Mouse (Mus musculus): ENCODE measurements around the gene Ufc1. TPM values are rescaled to one million over a fixed set of nuclear protein-coding genes. Genes with fewer than 3 reads are reported as not detected.

The Ufc1 gene
- polyA plus RNA-seq, 1 experiment from 2014 or later: 118 TPM

GRCm38 (mm10) chr1:171270573-171270900, 24.3 kb downstream of the Ufc1 start:
- ATAC-seq (ENCODE audit: insufficient number of reproducible peaks, insufficient read depth, low FRiP score, low read depth): peak; percentile 87
- peaks cover 24% of the 10 kb centered on the region for H3K36me3 ChIP-seq (ENCODE audit: control insufficient read depth, insufficient read depth, low read length)
- WGBS: under 1% methylated on average over 19 of the region's 19 CpGs

GRCm38 (mm10) chr1:171269848-171270572, 24.8 kb downstream of the Ufc1 start, which contains the start of gene B4galt3:
Gene B4galt3 (plus strand): TSS chr1:171270328.
- Histone ChIP-seq H3K36me3 (ENCODE audit: control insufficient read depth, insufficient read depth, low read length) (peaks cover 19% of the 10 kb centered on the region), H3K4me3 (ENCODE audit: low read depth, low read length) (peak within 1 kb of the TSS; percentile 70), H3K27ac (ENCODE audit: low read length) (peak within 1 kb of the TSS; percentile 74; the same call in 1 of the 2 replicates), H3K27me3 (ENCODE audit: control insufficient read depth, insufficient read depth, low read length) (no peaks in the 10 kb centered on the region), H3K9ac (replicated peaks; ENCODE audit: low read depth, low read length) (peak within 1 kb of the TSS; percentile 66), H3K4me1 (ENCODE audit: control insufficient read depth, insufficient read depth, low read length) (peaks cover 12% of the 10 kb centered on the region), H3K4me2 (replicated peaks; ENCODE audit: low read depth, low read length) (peak within 1 kb of the TSS; percentile 85), H3K9me3 (ENCODE audit: control insufficient read depth, low read depth, low read length) (no peaks in the 10 kb centered on the region)
- 3% methylated on average over 36 of the region's 36 CpGs for WGBS
- ATAC-seq (ENCODE audit: insufficient number of reproducible peaks, insufficient read depth, low FRiP score, low read depth): peak; percentile 93

More at GRCm38 (mm10) chr1:171270573-171270900, 24.3 kb downstream of the Ufc1 start:
- Histone ChIP-seq H3K4me2 (replicated peaks; ENCODE audit: low read depth, low read length) (peak overlapping the region; percentile 85), H3K27me3 (ENCODE audit: control insufficient read depth, insufficient read depth, low read length) (no peaks in the 10 kb centered on the region), H3K9me3 (ENCODE audit: control insufficient read depth, low read depth, low read length) (no peaks in the 10 kb centered on the region), H3K9ac (replicated peaks; ENCODE audit: low read depth, low read length) (peak overlapping the region; percentile 66), H3K27ac (ENCODE audit: low read length) (peak overlapping the region; percentile 74; the same call in 1 of the 2 replicates), H3K4me1 (ENCODE audit: control insufficient read depth, insufficient read depth, low read length) (peaks cover 12% of the 10 kb centered on the region), H3K4me3 (ENCODE audit: low read depth, low read length) (peak overlapping the region; percentile 70)

- Histone ChIP-seq H3K4me1 (ENCODE audit: control insufficient read depth, insufficient read depth, low read length) (peaks cover 12% of the 10 kb centered on the region), H3K36me3 (ENCODE audit: control insufficient read depth, insufficient read depth, low read length) (peaks cover 3% of the 10 kb centered on the region; the same call in 1 of the 2 replicates), H3K9ac (replicated peaks; ENCODE audit: low read depth, low read length) (no peak overlapping the region), H3K9me3 (ENCODE audit: control insufficient read depth, low read depth, low read length) (no peaks in the 10 kb centered on the region), H3K4me3 (ENCODE audit: low read depth, low read length) (no peak overlapping the region), H3K27ac (ENCODE audit: low read length) (no peak overlapping the region), H3K27me3 (ENCODE audit: control insufficient read depth, insufficient read depth, low read length) (no peaks in the 10 kb centered on the region), H3K4me2 (replicated peaks; ENCODE audit: low read depth, low read length) (no peak overlapping the region)
- no peak for ATAC-seq (ENCODE audit: insufficient number of reproducible peaks, insufficient read depth, low FRiP score, low read depth)
- WGBS: 63% methylated on average over 1 of the region's 1 CpGs
Measured at GRCm38 (mm10) chr1:171268341-171268740, 26.5 kb downstream of the Ufc1 start.

GRCm38 (mm10) chr1:171265971-171266744, 28.7 kb downstream of the Ufc1 start:
- Histone ChIP-seq H3K4me2 (replicated peaks; ENCODE audit: low read depth, low read length) (no peak overlapping the region), H3K27me3 (ENCODE audit: control insufficient read depth, insufficient read depth, low read length) (no peaks in the 10 kb centered on the region), H3K4me1 (ENCODE audit: control insufficient read depth, insufficient read depth, low read length) (peaks cover 12% of the 10 kb centered on the region), H3K9ac (replicated peaks; ENCODE audit: low read depth, low read length) (no peak overlapping the region), H3K4me3 (ENCODE audit: low read depth, low read length) (no peak overlapping the region), H3K36me3 (ENCODE audit: control insufficient read depth, insufficient read depth, low read length) (no peaks in the 10 kb centered on the region), H3K9me3 (ENCODE audit: control insufficient read depth, low read depth, low read length) (no peaks in the 10 kb centered on the region), H3K27ac (ENCODE audit: low read length) (no peak overlapping the region)
- 66% methylated on average over 4 of the region's 4 CpGs for WGBS
- ATAC-seq (ENCODE audit: insufficient number of reproducible peaks, insufficient read depth, low FRiP score, low read depth): no peak

- H3K9me3 ChIP-seq (ENCODE audit: control insufficient read depth, low read depth, low read length): no peaks in the 10 kb centered on the region
- 67% methylated on average over 3 of the region's 3 CpGs for WGBS
- H3K36me3 ChIP-seq (ENCODE audit: control insufficient read depth, insufficient read depth, low read length): no peaks in the 10 kb centered on the region
- peak overlapping the region; percentile 93; the same call in 1 of the 2 replicates for H3K27ac ChIP-seq (ENCODE audit: low read length)
- no peak overlapping the region for H3K4me3 ChIP-seq (ENCODE audit: low read depth, low read length)
- H3K9ac ChIP-seq (replicated peaks; ENCODE audit: low read depth, low read length): no peak overlapping the region
- no peaks in the 10 kb centered on the region for H3K27me3 ChIP-seq (ENCODE audit: control insufficient read depth, insufficient read depth, low read length)
- no peak overlapping the region for H3K4me2 ChIP-seq (replicated peaks; ENCODE audit: low read depth, low read length)
- ATAC-seq (ENCODE audit: insufficient number of reproducible peaks, insufficient read depth, low FRiP score, low read depth): no peak
- peaks cover 8% of the 10 kb centered on the region for H3K4me1 ChIP-seq (ENCODE audit: control insufficient read depth, insufficient read depth, low read length)
Measured at GRCm38 (mm10) chr1:171263666-171264461, 31.0 kb downstream of the Ufc1 start.

GRCm38 (mm10) chr1:171263185-171263611, 31.6 kb downstream of the Ufc1 start:
- peak; percentile 87 for ATAC-seq (ENCODE audit: insufficient number of reproducible peaks, insufficient read depth, low FRiP score, low read depth)
- Histone ChIP-seq H3K36me3 (ENCODE audit: control insufficient read depth, insufficient read depth, low read length) (no peaks in the 10 kb centered on the region), H3K4me1 (ENCODE audit: control insufficient read depth, insufficient read depth, low read length) (peaks cover 8% of the 10 kb centered on the region), H3K27me3 (ENCODE audit: control insufficient read depth, insufficient read depth, low read length) (no peaks in the 10 kb centered on the region), H3K9ac (replicated peaks; ENCODE audit: low read depth, low read length) (no peak overlapping the region), H3K4me2 (replicated peaks; ENCODE audit: low read depth, low read length) (peak overlapping the region; percentile 44; the same call in 1 of the 2 replicates), H3K4me3 (ENCODE audit: low read depth, low read length) (no peak overlapping the region), H3K27ac (ENCODE audit: low read length) (peak overlapping the region; percentile 93), H3K9me3 (ENCODE audit: control insufficient read depth, low read depth, low read length) (no peaks in the 10 kb centered on the region)
- WGBS: 3% methylated on average over 2 of the region's 2 CpGs

GRCm38 (mm10) chr1:171262594-171263130, 32.2 kb downstream of the Ufc1 start:
- no peaks in the 10 kb centered on the region for H3K36me3 ChIP-seq (ENCODE audit: control insufficient read depth, insufficient read depth, low read length)
- no peaks in the 10 kb centered on the region for H3K9me3 ChIP-seq (ENCODE audit: control insufficient read depth, low read depth, low read length)
- no peaks in the 10 kb centered on the region for H3K27me3 ChIP-seq (ENCODE audit: control insufficient read depth, insufficient read depth, low read length)
- H3K4me3 ChIP-seq (ENCODE audit: low read depth, low read length): peak overlapping the region; percentile 2; the same call in 1 of the 2 replicates
- ATAC-seq (ENCODE audit: insufficient number of reproducible peaks, insufficient read depth, low FRiP score, low read depth): peak; percentile 72
- peak overlapping the region; percentile 93 for H3K27ac ChIP-seq (ENCODE audit: low read length)
- WGBS: under 1% methylated on average over 8 of the region's 8 CpGs
- peaks cover 8% of the 10 kb centered on the region for H3K4me1 ChIP-seq (ENCODE audit: control insufficient read depth, insufficient read depth, low read length)
- H3K9ac ChIP-seq (replicated peaks; ENCODE audit: low read depth, low read length): no peak overlapping the region; the same call in 1 of the 2 replicates
- peak overlapping the region; percentile 44 for H3K4me2 ChIP-seq (replicated peaks; ENCODE audit: low read depth, low read length)

- 50% methylated on average over 3 of the region's 3 CpGs for WGBS
- H3K9me3 ChIP-seq (ENCODE audit: control insufficient read depth, low read depth, low read length): no peaks in the 10 kb centered on the region
- no peaks in the 10 kb centered on the region for H3K27me3 ChIP-seq (ENCODE audit: control insufficient read depth, insufficient read depth, low read length)
- H3K4me1 ChIP-seq (ENCODE audit: control insufficient read depth, insufficient read depth, low read length): peaks cover 8% of the 10 kb centered on the region
- H3K4me3 ChIP-seq (ENCODE audit: low read depth, low read length): no peak overlapping the region
- no peak for ATAC-seq (ENCODE audit: insufficient number of reproducible peaks, insufficient read depth, low FRiP score, low read depth)
- no peak overlapping the region for H3K9ac ChIP-seq (replicated peaks; ENCODE audit: low read depth, low read length)
- H3K36me3 ChIP-seq (ENCODE audit: control insufficient read depth, insufficient read depth, low read length): no peaks in the 10 kb centered on the region
- H3K27ac ChIP-seq (ENCODE audit: low read length): no peak overlapping the region
- no peak overlapping the region for H3K4me2 ChIP-seq (replicated peaks; ENCODE audit: low read depth, low read length)
Measured at GRCm38 (mm10) chr1:171260316-171260715, 34.5 kb downstream of the Ufc1 start.

Measured in stomach, embryonic 14.5 days (tissue).